Mouse (Mus musculus) bone marrow, adult 2 months (tissue): Measurements from ENCODE around the gene Smarca2. TPM values are rescaled to one million over a fixed set of nuclear protein-coding genes. Genes with fewer than 3 reads are reported as not detected.

Experiments used
- H3K27ac ChIP-seq: fragments of 200-500 bp; 2 replicates; pipeline ENCODE4 v1.5.1; 2012; ENCODE audit warnings: low read depth, mild to moderate bottlenecking, control low read depth, inconsistent platforms, low read length; ENCODE audit not compliant: control insufficient read depth, poor library complexity, insufficient read depth
- H3K4me1 ChIP-seq: fragments of 200-500 bp; 2 replicates; pipeline ENCODE4 v1.6.1; 2011; ENCODE audit warnings: low read length; ENCODE audit not compliant: control insufficient read depth, insufficient read depth
- H3K4me3 ChIP-seq: fragments of 200-500 bp; replicated peaks from 2 replicates; pipeline ENCODE3; 2011; ENCODE audit warnings: mild to moderate bottlenecking, low read depth, low read length, control low read depth; ENCODE audit not compliant: control insufficient read depth
- CTCF ChIP-seq: fragments of 200-500 bp; IDR thresholded peaks from 2 replicates; pipeline ENCODE4 v1.5.1; 2011; ENCODE audit warnings: low read length, control low read depth; ENCODE audit not compliant: control insufficient read depth, insufficient read depth
- POLR2A ChIP-seq: fragments of 200-500 bp; IDR thresholded peaks from 2 replicates; pipeline ENCODE4 v1.6.1; 2011; ENCODE audit warnings: low read depth, mild to moderate bottlenecking, control low read depth, low read length, borderline replicate concordance; ENCODE audit not compliant: control insufficient read depth
- WGBS: fragments of 180-500 bp; shearing (Covaris S2); methylation state at CpG from one replicate; pipeline ENCODE4 v1.1.7; 2018; 5-methylcytosine and 5-hydroxymethylcytosine counted together
- polyA plus RNA-seq: library from polyadenylated mRNA; stranded (reverse); fragments of >200 nt; gene quantifications from 2 replicates; pipeline ENCODE4 v1.2.4, GENCODE M21; 2011; ENCODE audit warnings: low replicate concordance; ENCODE audit not compliant: missing spikeins, insufficient read depth, insufficient read length

Smarca2 gene
- 55.4 and 77.8 TPM in 2 replicates for polyA plus RNA-seq

GRCm38 (mm10) chr19:26604755-26605300, at the start of gene Smarca2:
TSS of gene Smarca2 (plus strand) at chr19:26605050.
- TF ChIP-seq POLR2A (peak; percentile 62; the same call in 1 of the 2 replicates), CTCF (peak; percentile 14; the same call in 1 of the 2 replicates)
- Histone ChIP-seq H3K4me3 (peak within 1 kb of the TSS; percentile 97), H3K27ac (peak within 1 kb of the TSS; percentile 97), H3K4me1 (no peaks in the 10 kb centered on the region)
- under 1% methylated on average over 45 of the region's 45 CpGs for WGBS

- Histone ChIP-seq H3K27ac (no peak overlapping the region), H3K4me1 (no peaks in the 10 kb centered on the region), H3K4me3 (no peak overlapping the region)
- TF ChIP-seq POLR2A: no peak
- no peak for TF ChIP-seq CTCF
- 25% methylated on average over 2 of the region's 2 CpGs for WGBS
These were observed 40.0 kb upstream of the Smarca2 start for GRCm38 (mm10) chr19:26564850-26565249.

- Histone ChIP-seq H3K27ac (no peak overlapping the region), H3K4me3 (no peak overlapping the region), H3K4me1 (no peaks in the 10 kb centered on the region)
- WGBS: 86% methylated on average over 9 of the region's 9 CpGs
- TF ChIP-seq POLR2A (no peak), CTCF (no peak)
These were observed 38.7 kb upstream of the Smarca2 start for GRCm38 (mm10) chr19:26566109-26566508.

- Histone ChIP-seq H3K4me1 (no peaks in the 10 kb centered on the region), H3K27ac (no peak overlapping the region), H3K4me3 (no peak overlapping the region)
- TF ChIP-seq CTCF: no peak
- no peak for TF ChIP-seq POLR2A
- 81% methylated on average over 5 of the region's 5 CpGs for WGBS
These were observed 36.6 kb upstream of the Smarca2 start for GRCm38 (mm10) chr19:26568236-26568635.

GRCm38 (mm10) chr19:26568941-26569340, 35.9 kb upstream of the Smarca2 start:
- TF ChIP-seq POLR2A (no peak), CTCF (no peak)
- Histone ChIP-seq H3K4me3 (no peak overlapping the region), H3K4me1 (no peaks in the 10 kb centered on the region), H3K27ac (no peak overlapping the region)
- WGBS: 79% methylated on average over 5 of the region's 5 CpGs

GRCm38 (mm10) chr19:26569461-26569860, 35.4 kb upstream of the Smarca2 start:
- Histone ChIP-seq H3K4me3 (no peak overlapping the region), H3K4me1 (no peaks in the 10 kb centered on the region), H3K27ac (no peak overlapping the region)
- TF ChIP-seq CTCF: no peak
- no peak for TF ChIP-seq POLR2A
- WGBS: 84% methylated on average over 1 of the region's 1 CpGs

GRCm38 (mm10) chr19:26579645-26580044, 25.2 kb upstream of the Smarca2 start:
- Histone ChIP-seq H3K27ac (no peak overlapping the region), H3K4me1 (no peaks in the 10 kb centered on the region), H3K4me3 (no peak overlapping the region)
- WGBS: 56% methylated on average over 5 of the region's 5 CpGs
- TF ChIP-seq CTCF (no peak), POLR2A (no peak)

- no peaks in the 10 kb centered on the region for H3K4me1 ChIP-seq
- 74% methylated on average over 1 of the region's 1 CpGs for WGBS
- TF ChIP-seq POLR2A (no peak), CTCF (no peak)
- no peak overlapping the region for H3K4me3 ChIP-seq
- H3K27ac ChIP-seq: no peak overlapping the region
These were observed 24.8 kb upstream of the Smarca2 start for GRCm38 (mm10) chr19:26580061-26580460.

GRCm38 (mm10) chr19:26594661-26595060, 10.2 kb upstream of the Smarca2 start:
- H3K4me1 ChIP-seq: no peaks in the 10 kb centered on the region
- TF ChIP-seq POLR2A: no peak
- no peak for TF ChIP-seq CTCF
- H3K27ac ChIP-seq: no peak overlapping the region
- no peak overlapping the region for H3K4me3 ChIP-seq
